Mouse (Mus musculus) small intestine, adult 2 months (tissue): ENCODE data around the gene 4930519P11Rik. TPM values are rescaled to one million over a fixed set of nuclear protein-coding genes. Genes with fewer than 3 reads are reported as not detected.
A peak's percentile ranks its signal among the peaks of the same experiment; 100 is the strongest.

Source experiments
- H3K27ac ChIP-seq: fragments of 200-500 bp; 2 replicates; pipeline ENCODE4 v1.5.1; 2012; ENCODE audit warnings: low read depth, low read length, control low read depth, inconsistent platforms; ENCODE audit not compliant: insufficient read depth
- H3K27me3 ChIP-seq: fragments of 200-500 bp; 2 replicates; pipeline ENCODE4 v1.6.1; 2012; ENCODE audit warnings: mild to moderate bottlenecking, moderate library complexity, low read length, inconsistent platforms; ENCODE audit not compliant: control insufficient read depth, insufficient read depth
- H3K36me3 ChIP-seq: fragments of 200-500 bp; 2 replicates; pipeline ENCODE4 v1.6.1; 2012; ENCODE audit warnings: mild to moderate bottlenecking, low read length, control low read depth, inconsistent platforms; ENCODE audit not compliant: control insufficient read depth, insufficient read depth
- H3K4me1 ChIP-seq: fragments of 200-500 bp; 2 replicates; pipeline ENCODE4 v1.6.1; 2012; ENCODE audit warnings: low read length, inconsistent platforms, mixed read lengths; ENCODE audit not compliant: control insufficient read depth, insufficient read depth, insufficient read length
- H3K4me3 ChIP-seq: fragments of 200-500 bp; 2 replicates; pipeline ENCODE4 v1.5.1; 2012; ENCODE audit warnings: low read depth, mild to moderate bottlenecking, control low read depth, inconsistent platforms, low read length, moderate library complexity
- CTCF ChIP-seq: fragments of 200-500 bp; IDR thresholded peaks from 2 replicates; pipeline ENCODE4 v1.5.1; 2012; ENCODE audit warnings: low read depth, mild to moderate bottlenecking, control low read depth, inconsistent platforms, low read length, moderate library complexity, mixed read lengths; ENCODE audit not compliant: insufficient replicate concordance, insufficient read length; ENCODE audit errors: extremely low read depth
- POLR2A ChIP-seq: fragments of 200-500 bp; IDR thresholded peaks from 2 replicates; pipeline ENCODE4 v1.6.1; 2012; ENCODE audit warnings: low read depth, mild to moderate bottlenecking, control low read depth, inconsistent platforms, low read length, moderate library complexity
- WGBS: fragments of 180-500 bp; shearing (Covaris S2); methylation state at CpG from one replicate; pipeline ENCODE4 v1.1.7; 2018; 5-methylcytosine and 5-hydroxymethylcytosine counted together
- polyA plus RNA-seq: library from polyadenylated mRNA; depleted of rRNA; stranded (reverse); fragments of >200 nt; gene quantifications from 2 replicates; pipeline ENCODE4 v1.2.3, GENCODE M21; 2012

4930519P11Rik gene
- polyA plus RNA-seq, 1 experiment, result 1.6 TPM

DNA sequence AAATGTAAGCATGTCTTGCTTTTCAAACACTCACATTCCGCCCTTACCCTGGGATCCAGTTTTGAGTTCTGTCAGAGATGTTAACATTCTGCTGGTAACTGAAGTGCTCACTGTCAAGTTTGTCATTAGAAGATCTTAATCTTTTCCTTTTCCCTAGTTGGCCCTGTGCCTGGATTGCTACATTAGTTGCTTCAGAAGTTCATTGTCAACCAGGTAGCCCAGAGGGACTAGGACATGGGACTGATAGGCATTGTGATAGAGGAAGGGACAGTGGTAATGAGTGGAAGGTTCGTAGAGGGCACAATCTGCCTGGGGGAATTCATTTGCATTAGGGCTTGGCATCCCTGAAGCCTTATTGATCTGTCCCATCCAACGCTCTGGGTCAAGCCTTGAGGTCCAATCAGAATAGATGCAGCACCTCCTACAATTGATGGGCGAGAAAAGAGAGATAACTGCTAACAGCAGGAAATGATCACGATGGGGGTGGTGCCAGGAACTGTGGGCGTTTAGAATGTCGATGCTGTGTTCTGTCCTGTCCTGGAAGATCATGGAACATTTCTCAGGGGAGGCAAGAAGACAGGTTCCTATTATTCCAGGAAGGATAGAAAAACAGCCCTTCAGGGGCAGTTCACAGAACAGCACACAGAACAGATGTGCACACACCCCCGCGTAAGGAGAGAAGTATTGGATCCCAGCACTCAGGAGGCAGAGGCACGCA lies 4.0 kb downstream of the 4930519P11Rik start:
- no peaks in the 10 kb centered on the region for H3K36me3 ChIP-seq
- 46% methylated on average over 10 of the region's 10 CpGs for WGBS
- H3K27me3 ChIP-seq, result no peaks in the 10 kb centered on the region
- TF ChIP-seq CTCF, result no peak
- no peak for TF ChIP-seq POLR2A
- H3K4me3 ChIP-seq, result no peak overlapping the region
- H3K27ac ChIP-seq, result no peak overlapping the region
- peaks cover 3% of the 10 kb centered on the region; the same call in 1 of the 2 replicates for H3K4me1 ChIP-seq

DNA sequence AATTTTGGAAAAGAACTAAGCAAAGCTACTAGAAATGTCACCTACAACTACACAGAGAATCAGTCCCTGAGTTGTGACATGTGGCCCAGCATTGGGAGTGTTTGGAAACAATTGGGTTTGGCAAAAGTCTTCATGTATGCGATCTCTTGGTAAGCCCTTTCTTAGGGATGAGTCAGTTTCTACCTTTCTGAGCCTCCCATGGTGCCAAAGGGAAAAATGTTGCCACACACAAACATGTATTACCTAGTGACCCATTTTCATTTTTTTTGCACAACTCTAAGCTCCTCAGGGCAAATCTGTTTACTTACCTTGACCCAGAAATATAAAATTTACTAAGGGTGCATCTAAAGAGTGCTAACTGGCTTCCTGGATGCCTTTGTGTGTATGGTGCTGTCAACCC lies 6.3 kb downstream of the 4930519P11Rik start:
- Histone ChIP-seq H3K36me3 (no peaks in the 10 kb centered on the region), H3K27ac (no peak overlapping the region), H3K4me1 (peaks cover 5% of the 10 kb centered on the region; the same call in 1 of the 2 replicates), H3K27me3 (no peaks in the 10 kb centered on the region), H3K4me3 (no peak overlapping the region)
- WGBS, result 79% methylated on average over 1 of the region's 1 CpGs
- TF ChIP-seq POLR2A, result no peak
- no peak for TF ChIP-seq CTCF

DNA sequence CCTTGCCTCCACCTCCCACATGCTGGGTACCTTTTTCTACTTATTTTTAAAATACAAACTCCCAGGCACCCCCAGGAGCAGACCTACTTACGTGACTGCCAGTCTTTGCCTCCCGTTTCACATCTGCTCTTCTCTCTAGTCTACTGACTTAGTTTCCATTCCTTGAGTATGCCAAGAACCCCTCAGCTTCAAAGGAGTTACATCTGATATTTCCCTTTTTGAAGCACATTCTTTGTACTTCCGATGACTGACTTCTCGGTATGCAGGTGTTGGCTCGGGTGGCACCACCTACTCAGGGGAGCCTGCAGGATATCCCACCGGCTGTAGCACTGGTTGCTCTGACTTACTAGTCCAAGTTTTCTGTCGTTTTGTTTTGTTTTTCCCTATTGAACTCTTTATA lies 9.1 kb downstream of the 4930519P11Rik start:
- no peaks in the 10 kb centered on the region for H3K36me3 ChIP-seq
- no peaks in the 10 kb centered on the region for H3K27me3 ChIP-seq
- H3K4me1 ChIP-seq, result peaks cover 5% of the 10 kb centered on the region; the same call in 1 of the 2 replicates
- no peak overlapping the region for H3K4me3 ChIP-seq
- H3K27ac ChIP-seq, result peak overlapping the region; percentile 37
- no peak for TF ChIP-seq CTCF
- TF ChIP-seq POLR2A, result no peak
- WGBS, result 8% methylated on average over 7 of the region's 7 CpGs

DNA sequence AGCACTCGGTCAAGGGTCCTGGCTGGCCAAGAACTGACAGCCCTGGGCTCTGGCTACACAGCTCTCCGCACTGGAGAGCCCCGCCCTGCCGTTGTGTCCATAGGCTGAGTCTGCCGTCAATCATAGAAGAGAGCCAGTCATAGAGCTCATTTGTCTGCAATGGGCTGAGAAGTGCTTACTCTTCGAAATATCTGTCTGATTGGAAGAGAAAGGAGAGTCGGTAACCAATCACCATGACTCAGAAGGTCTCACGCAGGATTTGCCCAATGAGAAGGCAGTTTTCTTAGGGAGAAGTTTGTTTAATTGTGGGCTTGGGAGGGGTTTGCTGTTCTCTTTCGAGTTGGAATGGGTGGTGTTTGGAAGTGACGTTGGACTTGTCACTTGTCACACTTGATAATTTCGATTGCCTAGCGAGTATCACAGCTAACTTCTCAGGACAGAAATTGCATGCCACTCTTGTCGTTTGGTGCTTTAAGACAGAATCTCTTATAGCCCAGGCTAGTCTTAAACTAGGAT lies 9.5 kb downstream of the 4930519P11Rik start, which contains the start of gene Pxmp4:
Gene Pxmp4, minus strand, starts transcription at position 71 of the 516 bp plus-strand sequence.
- WGBS, result under 1% methylated on average over 13 of the region's 13 CpGs

DNA sequence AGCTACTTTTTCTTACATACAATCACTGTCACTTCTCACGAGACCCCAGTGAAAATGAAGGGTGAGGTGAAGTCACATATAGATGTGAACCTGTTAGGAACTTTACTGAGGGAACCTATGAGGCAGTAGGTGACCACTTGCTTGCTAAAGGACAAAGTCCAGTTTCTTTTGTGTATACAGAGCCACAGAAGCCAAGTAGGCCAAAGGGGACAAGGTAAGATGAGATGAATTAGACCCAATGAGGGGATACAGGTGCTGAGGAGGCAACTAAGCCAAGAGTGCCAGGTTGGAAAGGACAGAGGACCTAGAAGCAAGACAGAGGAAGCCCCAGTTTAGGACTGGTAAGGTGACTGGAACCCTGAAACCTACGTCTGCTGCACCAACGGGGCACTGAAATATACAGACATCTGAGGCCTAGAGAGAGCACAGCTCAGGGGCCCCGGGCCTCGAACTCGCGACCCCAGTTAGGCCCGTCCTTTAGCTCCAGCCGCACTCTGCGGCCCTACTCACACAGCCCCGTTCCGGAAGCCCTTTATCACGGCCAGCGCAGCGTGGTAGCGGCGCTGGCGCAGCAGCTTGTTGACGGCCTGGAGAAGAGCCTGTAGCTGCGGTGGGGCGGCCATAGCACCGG lies 10.1 kb downstream of the 4930519P11Rik start:
- H3K27ac ChIP-seq, result peak overlapping the region; percentile 74
- 2% methylated on average over 22 of the region's 22 CpGs for WGBS
- peak overlapping the region; percentile 89 for H3K4me3 ChIP-seq
- TF ChIP-seq POLR2A, result no peak
- TF ChIP-seq CTCF, result no peak
- no peaks in the 10 kb centered on the region for H3K27me3 ChIP-seq
- H3K36me3 ChIP-seq, result no peaks in the 10 kb centered on the region
- H3K4me1 ChIP-seq, result peaks cover 5% of the 10 kb centered on the region; the same call in 1 of the 2 replicates

More for the DNA sequence above, 9.5 kb downstream of the 4930519P11Rik start, which contains the start of gene Pxmp4:
- Histone ChIP-seq H3K4me3 (peak within 1 kb of the TSS; percentile 89), H3K27me3 (no peaks in the 10 kb centered on the region), H3K36me3 (no peaks in the 10 kb centered on the region), H3K27ac (peak within 1 kb of the TSS; percentile 74), H3K4me1 (peaks cover 5% of the 10 kb centered on the region; the same call in 1 of the 2 replicates)
- TF ChIP-seq CTCF (no peak), POLR2A (peak; percentile 72; the same call in 1 of the 2 replicates)

DNA sequence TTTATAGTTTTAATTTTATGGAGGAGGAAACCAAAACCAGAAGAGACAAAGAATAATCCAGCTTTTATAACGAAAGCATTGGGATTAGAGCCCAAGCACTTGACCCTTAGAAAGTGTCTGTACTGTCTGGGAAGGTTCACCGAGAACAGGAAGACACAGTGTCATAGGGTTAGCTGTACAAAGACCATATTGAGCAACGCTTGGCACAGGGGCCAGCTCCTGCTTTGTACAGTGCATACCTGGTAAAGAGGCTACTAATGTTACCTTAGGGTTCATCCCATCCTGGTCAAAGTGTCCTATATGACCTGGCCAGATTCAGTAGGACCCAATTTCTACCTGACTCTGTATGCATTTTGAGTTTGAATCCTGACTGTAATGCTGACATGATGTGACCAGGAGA lies 11.9 kb downstream of the 4930519P11Rik start:
- Histone ChIP-seq H3K36me3 (no peaks in the 10 kb centered on the region), H3K27me3 (no peaks in the 10 kb centered on the region), H3K27ac (no peak overlapping the region), H3K4me1 (peaks cover 5% of the 10 kb centered on the region; the same call in 1 of the 2 replicates), H3K4me3 (no peak overlapping the region)
- 58% methylated on average over 3 of the region's 3 CpGs for WGBS
- TF ChIP-seq CTCF, result no peak
- TF ChIP-seq POLR2A, result no peak

DNA sequence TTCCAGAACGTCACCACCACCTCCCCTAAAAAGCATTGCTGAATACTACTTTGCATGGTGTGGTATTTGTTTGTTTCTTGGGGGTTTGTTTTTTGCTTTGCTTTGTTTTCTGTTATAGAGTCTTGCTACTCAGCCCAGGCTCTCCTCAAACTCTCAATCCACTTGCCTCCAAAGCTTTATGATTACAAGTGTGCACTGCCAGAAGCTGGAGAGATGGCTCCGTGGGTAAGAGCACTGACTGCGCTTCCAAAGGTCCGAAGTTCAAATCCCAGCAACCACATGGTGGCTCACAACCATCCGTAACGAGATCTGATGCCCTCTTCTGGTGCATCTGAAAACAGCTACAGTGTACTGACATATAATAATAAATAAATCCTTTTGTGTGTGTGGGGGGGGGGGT lies 12.7 kb downstream of the 4930519P11Rik start:
- Histone ChIP-seq H3K27me3 (no peaks in the 10 kb centered on the region), H3K4me3 (no peak overlapping the region), H3K27ac (no peak overlapping the region), H3K4me1 (peaks cover 5% of the 10 kb centered on the region; the same call in 1 of the 2 replicates), H3K36me3 (no peaks in the 10 kb centered on the region)
- 70% methylated on average over 6 of the region's 6 CpGs for WGBS
- no peak for TF ChIP-seq CTCF
- TF ChIP-seq POLR2A, result no peak
